Mouse (Mus musculus): Measurements from ENCODE around the gene Ache.

Ache gene

DNA sequence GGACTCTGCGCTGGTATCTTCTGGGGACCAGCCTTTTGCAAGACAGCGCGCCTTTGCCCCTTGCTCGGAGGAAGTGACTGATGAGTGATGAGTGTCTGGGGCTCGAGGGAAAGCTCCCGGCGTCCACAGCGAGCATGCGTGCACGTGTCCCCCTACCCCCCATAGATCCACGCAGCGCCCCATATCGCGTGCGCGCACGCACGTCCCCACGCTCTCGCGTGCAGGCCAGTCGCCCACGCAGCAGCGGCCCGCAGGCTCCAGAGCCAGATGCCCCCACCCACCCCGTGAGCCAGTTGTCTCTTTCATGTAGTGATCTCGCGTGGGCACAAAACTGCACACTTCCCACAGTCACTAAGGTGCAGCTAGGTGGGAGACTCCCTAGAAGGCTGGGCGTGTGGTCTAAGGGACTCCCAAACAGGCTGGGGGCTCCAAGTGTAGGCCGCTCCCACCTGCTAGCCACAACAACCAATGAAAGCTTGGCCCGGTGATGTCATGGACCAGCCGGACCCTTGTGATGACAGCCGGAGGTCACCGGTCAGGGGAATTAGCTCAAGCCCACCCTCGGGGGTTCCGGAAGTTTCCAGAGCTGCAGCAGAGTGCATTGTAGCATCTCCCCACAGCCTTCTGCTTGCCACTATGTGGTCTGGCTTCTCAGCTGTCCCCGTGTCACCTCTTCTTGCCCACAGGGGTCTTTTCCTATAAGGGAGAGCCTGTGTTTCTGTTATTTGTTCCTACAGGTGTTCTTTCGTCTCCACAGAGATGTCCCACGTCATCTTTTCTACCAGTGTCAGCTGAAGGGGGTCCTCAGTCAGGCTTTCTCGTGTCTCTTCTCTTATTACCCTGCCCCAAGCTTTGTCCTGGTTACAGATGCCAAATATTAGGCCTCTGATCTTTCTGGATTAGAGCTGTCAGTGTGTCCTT, at the start of gene Ache:
Gene Ache (plus strand): TSS at position 488 of the 921 bp plus-strand sequence.
- in situ Hi-C loops (cut with MboI, MseI) = loop anchor here (5.0 to 25.0 kb wide), 2 partner anchors 130 to 1150 kb away; partner anchors contain the start of genes Alkbh4 and Lrwd1

DNA sequence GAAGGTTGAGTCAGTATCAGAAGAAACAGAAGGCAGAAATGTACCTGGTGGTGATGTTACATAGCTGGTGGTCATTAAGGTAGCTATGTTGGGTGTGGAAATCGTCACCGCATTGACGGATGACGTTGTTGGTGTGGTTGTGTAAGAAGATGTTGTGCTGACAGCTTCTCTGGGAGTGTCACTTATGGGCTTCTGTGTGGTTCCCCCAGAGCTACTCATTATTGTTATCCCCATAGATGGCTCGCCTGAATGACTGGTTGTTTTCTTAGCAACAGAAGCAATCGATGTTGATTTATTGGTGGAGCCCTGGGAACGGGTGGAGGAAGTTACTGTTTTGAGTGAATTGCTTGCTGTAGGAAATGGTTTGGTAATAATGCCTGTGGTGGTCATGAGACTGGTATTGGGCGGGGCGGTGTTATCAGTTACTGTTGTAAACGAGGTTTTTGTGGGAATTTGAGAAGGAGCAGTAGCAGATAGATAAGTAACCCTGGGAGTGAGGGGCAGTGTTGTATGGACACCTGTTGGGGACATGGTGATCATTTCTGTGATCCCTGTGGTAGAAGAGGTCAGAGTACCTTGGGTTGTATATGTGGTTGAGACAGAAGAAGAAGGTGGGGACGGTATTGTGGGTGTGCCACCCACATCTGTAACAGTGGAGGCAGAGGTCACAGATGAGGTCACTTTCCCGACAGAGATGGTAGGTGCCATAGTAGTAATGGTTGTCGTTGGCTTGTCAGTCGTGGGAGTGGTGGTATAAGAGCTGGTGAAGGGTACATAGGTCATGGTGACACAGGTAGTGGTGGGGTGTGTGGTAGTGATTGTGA, 23.2 kb upstream of the Ache start:
- in situ Hi-C loops (cut with MboI, MseI) = loop anchor here (10.0 kb wide), 2 partner anchors 181 to 349 kb away; no protein-coding TSS in a partner anchor

DNA sequence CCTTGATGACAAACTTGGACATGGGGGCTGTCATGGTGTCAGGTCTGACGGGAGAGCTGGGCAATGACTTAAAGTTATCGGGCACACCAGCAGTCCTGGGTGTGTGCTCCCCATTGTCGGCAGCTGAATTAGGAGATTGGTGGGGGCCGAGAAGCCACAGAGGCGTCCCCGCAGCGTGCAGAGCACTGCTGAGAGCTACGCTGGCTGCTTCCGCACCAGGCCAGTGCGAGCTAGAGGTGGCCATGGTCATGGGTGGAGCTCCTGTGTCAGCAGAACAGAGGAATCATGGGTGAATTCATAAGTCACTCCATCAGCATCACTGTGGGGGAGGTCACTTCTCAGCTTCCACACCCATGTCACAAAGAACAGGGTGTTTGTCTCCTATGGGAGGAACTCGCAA, 22.5 kb upstream of the Ache start:
- in situ Hi-C loops (cut with MboI, MseI) = loop anchor here (5.0 to 10.0 kb wide), 4 partner anchors 57 to 350 kb away; no protein-coding TSS in a partner anchor

DNA sequence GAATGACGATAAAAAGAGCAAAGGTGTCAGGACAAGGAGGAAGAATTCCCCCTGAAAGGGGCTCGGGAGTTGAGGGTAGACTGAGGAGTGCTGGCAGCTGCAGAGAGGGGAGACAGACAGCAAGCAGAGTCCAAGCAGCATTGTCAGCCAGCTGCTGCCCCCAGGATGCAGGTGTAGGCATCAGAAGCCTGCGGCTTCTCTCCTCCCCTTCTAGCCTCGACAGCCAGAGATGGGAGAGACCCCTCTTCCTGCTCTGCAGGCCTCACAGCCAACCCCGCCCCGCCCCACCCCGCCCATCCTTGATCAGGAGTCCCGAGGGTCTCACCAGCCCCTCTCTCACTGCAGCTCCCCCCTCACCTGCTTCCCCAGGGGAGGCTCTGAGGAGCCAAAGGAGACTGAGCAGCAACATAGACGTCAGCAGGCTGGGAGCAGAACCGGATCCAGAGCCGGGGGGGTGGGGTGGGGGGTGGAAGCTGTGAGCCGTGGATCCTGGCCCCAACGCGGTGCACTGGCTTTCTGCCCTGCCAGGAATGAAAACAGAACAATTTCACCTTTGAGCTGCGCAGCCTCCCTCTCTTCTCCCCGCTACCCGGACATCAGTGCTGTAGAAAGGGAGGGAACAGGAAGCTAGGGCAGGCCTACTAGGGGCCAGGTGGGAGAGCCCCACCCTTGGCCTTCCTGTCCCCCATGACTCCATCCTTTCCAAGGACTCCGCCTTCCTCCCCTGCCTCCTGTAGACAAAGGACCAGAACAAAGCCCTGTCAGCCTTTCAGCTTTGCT, 19.0 kb upstream of the Ache start:
- in situ Hi-C loops (cut with MboI, MseI) = loop anchor here (5.0 to 10.0 kb wide), 4 partner anchors 61 to 354 kb away; no protein-coding TSS in a partner anchor

DNA sequence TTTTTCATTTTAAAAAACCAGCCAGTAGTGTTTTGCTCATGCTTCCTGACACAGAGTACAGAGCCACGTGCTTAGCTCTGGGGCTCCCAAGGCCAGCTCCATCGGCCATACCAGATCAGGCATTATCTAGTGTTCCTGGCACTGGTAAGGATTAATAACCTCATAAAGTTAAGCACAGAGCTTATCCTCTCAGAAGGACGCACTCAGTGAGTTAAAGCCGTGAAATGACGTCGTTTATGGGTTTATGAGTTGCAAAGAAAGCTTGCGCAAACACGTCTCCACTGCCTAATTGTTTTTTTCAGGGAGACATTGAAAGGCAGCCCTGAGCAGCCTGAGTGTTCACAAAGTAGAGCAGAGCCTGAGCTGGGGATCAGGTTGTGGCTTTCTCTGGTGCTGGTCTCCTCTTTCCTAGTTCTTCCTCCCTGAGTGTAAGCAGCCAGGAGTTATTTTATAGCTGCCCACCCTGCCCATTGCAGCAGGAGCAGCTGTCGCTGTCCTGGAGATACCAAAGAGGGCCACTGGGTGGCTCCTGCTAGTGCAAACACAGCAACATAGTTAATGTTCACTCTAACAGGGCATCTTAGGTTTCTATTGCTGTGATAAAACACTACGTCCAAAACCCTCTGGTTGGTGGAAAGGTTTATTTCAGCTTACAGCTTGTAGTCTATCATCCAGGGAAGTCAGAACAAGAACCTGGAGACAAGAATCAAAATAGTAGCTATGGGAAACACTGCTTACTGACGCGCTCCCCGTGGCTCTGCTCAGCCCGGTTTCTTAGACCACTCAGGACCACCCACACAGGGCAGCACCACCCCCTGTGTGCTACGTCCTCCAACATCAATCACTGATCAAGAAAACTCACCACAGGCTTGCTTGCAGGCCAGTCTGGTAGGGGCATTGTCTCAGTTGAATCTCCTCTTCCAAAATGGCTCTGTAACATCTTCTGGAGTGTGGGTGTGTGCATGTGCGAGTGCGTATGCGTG, 9.7 kb upstream of the Ache start:
- in situ Hi-C loops (cut with MboI, MseI) = loop anchor here (25.0 kb wide), 1 partner anchor 1140 kb away; the partner anchor contains the start of genes Alkbh4 and Lrwd1

DNA sequence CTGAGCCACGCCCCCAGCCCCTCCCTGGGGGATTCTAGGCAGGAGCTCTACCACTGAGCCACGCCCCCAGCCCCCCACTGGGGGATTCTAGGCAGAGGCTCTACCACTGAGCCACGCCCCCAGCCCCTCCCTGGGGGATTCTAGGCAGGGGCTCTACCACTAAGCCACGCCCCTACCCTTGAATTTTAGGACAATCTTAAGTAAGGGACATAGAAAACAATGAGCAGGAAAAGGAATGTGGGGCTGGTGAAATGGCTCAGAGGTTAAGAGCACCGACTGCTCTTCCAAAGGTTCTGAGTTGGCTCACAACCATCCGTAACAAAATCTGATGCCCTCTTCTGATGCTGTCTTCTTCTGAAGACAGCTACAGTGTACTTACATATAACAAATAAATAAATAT, 2.9 kb upstream of the Ache start:
- in situ Hi-C loops (cut with MboI, MseI) = loop anchor here (25.0 kb wide), 1 partner anchor 1147 kb away; the partner anchor contains the start of genes Alkbh4 and Lrwd1

DNA sequence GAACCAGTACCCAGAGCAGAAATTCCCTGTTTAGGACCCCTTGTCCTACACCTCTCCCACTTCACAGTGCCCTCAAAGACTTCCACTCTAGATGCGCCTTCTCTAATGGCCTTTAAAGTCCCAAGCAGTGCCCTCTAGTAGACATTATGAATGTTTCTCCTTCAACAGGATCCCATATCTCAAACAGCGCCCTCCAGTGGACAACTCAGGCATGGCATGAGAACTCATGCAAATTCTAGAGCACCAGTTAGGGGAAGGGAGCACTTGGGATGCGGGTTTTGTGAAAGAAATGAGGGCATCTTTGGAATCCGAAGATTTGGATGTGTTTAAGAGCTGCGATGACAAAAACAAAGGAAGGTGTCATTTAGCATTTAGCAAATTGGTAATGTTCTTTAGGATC, 2.3 kb upstream of the Ache start:
- in situ Hi-C loops (cut with MboI, MseI) = loop anchor here (5.0 to 25.0 kb wide), 2 partner anchors 128 to 1148 kb away; partner anchors contain the start of genes Alkbh4 and Lrwd1

DNA sequence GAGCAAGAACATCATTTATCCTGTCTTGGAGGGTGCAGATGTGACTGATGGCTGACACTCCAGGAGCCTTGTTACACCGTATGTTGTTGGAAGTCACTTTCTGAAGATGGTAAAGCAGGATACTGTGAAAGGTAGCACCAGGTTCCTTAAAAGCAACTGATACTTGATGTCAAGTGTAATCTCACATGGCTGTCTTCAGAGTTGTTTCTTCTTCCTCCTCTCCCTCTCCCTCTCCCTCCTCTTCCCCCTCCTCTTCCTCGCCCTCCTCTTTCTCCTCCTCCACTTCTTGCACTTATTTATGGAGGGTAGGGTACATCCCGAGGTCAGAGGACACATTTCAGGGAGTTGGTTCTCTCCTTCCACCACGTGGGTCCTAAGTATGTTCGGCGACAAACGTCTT, 1.3 kb upstream of the Ache start:
- in situ Hi-C loops (cut with MboI, MseI) = loop anchor here (5.0 to 25.0 kb wide), 2 partner anchors 129 to 1149 kb away; partner anchors contain the start of genes Alkbh4 and Lrwd1

DNA sequence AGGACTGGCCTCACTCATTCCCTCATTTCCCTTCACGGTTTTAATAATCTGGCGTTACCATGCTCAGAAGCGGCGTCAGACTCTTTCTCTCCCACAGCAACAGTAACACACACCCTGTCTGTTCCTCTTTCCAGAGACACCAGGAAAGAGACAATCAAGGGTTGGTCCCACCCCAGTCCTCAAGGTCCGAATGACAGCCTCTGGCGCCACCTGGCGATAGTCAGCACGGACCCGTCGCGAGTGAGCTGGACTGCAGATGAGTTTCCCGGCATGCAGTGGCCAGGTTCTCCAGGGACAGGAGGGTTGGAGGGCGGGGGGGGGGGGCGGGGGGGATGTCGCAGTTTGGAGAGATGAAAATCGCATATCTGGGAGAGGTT, 676 bp upstream of the Ache start:
- in situ Hi-C loops (cut with MboI, MseI) = loop anchor here (5.0 to 25.0 kb wide), 2 partner anchors 129 to 1149 kb away; partner anchors contain the start of genes Alkbh4 and Lrwd1

DNA sequence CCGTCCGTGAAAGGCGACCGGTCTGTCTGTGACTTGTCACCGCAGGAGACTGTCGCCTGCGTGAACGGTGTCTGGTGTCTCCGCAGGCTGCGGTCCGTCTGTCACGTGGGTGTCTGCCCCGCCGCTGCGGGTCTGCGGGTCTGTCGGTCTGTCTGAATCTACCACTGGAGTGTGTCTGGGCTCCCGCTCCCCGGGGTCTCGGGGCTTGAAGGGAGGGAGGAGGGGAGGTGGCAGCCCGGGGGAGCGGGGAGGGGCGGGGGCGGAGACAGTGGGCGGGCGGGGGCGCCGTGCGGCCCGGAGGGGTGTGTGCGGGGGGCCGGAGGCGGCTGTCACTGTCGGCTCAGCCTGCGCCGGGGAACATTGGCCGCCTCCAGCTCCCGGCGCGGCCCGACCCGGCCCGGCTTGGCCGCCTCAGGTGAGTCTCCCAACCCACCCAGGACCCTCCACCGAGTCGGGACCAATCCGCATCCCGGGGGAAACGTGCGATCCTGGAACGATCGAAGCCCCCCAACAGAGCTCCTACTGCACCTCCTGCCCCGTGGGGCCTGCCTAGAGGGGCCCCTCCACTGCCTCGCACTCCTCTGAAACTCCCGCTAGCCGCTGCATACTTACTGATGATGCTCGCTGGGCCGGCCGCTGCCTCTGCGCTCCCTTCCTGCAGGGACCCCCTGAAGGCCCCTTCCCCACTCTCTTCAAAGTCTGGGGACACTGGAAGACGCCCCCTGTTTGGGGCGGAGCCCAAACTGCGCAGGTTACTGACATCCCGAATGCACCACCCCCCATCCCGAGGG, 829 bp downstream of the Ache start:
- in situ Hi-C loops (cut with MboI, MseI) = loop anchor here (5.0 to 25.0 kb wide), 2 partner anchors 131 to 1151 kb away; partner anchors contain the start of genes Alkbh4 and Lrwd1

DNA sequence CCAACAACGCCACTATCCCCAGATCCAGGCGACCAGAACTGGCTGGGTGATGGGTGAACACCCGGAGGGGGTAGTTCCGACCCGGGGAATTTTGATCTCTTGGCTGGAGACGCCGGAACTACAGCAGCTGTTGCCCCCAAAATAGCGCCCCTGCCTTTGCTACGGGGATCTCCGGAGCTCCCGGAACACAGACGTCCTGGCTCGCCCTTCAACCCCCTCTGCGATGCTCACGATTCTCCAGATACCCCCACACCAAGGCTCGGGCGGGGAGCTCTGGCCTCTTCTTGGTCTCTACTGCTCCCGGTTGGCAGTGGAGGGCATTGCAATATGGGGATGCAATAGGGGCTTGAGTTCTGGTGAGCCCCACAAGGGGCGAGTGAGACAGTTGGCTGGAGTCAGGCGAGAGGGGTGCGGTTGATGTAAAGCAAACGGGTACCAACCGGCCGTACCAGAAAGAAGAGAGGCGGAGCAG, 1.7 kb downstream of the Ache start:
- in situ Hi-C loops (cut with MboI, MseI) = loop anchor here (5.0 to 25.0 kb wide), 2 partner anchors 132 to 1152 kb away; partner anchors contain the start of genes Alkbh4 and Lrwd1

DNA sequence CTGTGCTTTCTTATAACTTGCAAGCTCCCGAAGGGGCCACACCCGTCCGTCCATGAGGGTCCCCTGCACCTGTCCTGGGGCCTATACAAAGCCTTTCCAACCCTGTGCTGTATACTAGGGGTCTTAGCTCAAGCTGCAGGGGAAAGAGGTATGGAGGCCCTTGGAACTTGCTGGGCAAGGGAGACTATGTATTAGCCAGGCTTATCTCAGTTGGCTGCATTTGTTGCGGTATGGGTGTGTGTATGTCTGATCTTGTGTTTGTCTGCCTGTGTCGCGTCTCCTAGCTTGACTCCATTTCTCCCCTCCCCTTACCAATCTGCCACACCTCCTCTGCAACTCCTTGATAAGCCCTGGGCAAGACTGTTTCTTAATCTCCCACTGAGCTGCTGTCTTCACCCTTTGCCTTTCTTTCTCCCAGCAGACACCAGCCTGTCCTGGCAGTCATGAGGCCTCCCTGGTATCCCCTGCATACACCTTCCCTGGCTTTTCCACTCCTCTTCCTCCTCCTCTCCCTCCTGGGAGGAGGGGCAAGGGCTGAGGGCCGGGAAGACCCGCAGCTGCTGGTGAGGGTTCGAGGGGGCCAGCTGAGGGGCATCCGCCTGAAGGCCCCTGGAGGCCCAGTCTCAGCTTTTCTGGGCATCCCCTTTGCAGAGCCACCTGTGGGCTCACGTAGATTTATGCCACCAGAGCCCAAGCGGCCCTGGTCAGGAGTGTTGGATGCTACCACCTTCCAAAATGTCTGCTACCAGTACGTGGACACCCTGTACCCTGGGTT, 2.5 kb downstream of the Ache start:
- in situ Hi-C loops (cut with MboI, MseI) = loop anchor here (5.0 to 25.0 kb wide), 4 partner anchors 132 to 1152 kb away; partner anchors contain the start of genes Alkbh4, Lrwd1 and Ppp1r35

DNA sequence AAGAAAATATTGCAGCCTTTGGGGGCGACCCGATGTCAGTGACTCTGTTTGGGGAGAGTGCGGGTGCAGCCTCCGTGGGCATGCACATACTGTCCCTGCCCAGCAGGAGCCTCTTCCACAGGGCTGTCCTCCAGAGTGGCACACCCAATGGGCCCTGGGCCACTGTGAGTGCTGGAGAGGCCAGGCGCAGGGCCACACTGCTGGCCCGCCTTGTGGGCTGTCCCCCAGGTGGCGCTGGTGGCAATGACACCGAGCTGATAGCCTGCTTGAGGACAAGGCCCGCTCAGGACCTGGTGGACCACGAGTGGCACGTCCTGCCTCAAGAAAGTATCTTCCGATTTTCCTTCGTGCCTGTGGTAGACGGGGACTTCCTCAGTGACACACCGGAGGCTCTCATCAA, 3.4 kb downstream of the Ache start:
- in situ Hi-C loops (cut with MboI, MseI) = loop anchor here (5.0 to 25.0 kb wide), 3 partner anchors 484 to 1153 kb away; partner anchors contain the start of genes Alkbh4, Lrwd1 and Ppp1r35

DNA sequence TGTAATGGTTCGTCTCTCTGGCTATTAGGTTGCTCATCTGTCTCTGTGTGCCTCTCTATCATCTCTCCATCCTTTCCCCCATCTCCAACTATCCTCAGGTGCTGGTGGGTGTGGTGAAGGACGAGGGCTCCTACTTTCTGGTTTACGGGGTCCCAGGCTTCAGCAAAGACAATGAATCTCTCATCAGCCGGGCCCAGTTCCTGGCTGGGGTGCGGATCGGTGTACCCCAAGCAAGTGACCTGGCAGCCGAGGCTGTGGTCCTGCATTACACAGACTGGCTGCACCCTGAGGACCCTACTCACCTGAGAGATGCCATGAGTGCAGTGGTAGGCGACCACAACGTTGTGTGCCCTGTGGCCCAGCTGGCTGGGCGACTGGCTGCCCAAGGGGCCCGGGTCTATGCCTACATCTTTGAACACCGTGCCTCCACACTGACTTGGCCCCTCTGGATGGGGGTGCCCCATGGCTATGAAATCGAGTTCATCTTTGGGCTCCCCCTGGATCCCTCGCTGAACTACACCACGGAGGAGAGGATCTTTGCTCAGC, 4.1 kb downstream of the Ache start:
- in situ Hi-C loops (cut with MboI, MseI) = loop anchor here (5.0 to 25.0 kb wide), 3 partner anchors 483 to 1154 kb away; partner anchors contain the start of genes Alkbh4, Lrwd1 and Ppp1r35

DNA sequence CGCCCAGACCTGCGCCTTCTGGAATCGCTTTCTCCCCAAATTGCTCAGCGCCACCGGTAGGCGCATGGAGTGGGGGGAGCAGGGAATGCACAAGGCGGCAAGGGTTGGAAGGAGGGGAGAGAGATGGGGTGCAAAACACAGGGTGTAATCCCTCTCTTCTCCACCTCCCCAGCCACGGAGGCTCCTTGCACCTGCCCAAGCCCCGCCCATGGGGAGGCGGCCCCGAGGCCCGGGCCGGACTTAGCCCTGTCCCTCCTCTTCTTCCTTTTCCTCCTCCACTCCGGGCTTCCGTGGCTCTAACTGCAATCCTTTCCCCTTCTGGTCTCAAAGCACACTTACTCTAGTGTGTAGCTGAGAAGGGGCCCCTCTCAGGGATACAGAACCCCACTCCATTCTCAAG, 6.0 kb downstream of the Ache start:
- in situ Hi-C loops (cut with MboI, MseI) = loop anchor here (5.0 to 25.0 kb wide), 3 partner anchors 482 to 1156 kb away; partner anchors contain the start of genes Alkbh4, Lrwd1 and Ppp1r35

DNA sequence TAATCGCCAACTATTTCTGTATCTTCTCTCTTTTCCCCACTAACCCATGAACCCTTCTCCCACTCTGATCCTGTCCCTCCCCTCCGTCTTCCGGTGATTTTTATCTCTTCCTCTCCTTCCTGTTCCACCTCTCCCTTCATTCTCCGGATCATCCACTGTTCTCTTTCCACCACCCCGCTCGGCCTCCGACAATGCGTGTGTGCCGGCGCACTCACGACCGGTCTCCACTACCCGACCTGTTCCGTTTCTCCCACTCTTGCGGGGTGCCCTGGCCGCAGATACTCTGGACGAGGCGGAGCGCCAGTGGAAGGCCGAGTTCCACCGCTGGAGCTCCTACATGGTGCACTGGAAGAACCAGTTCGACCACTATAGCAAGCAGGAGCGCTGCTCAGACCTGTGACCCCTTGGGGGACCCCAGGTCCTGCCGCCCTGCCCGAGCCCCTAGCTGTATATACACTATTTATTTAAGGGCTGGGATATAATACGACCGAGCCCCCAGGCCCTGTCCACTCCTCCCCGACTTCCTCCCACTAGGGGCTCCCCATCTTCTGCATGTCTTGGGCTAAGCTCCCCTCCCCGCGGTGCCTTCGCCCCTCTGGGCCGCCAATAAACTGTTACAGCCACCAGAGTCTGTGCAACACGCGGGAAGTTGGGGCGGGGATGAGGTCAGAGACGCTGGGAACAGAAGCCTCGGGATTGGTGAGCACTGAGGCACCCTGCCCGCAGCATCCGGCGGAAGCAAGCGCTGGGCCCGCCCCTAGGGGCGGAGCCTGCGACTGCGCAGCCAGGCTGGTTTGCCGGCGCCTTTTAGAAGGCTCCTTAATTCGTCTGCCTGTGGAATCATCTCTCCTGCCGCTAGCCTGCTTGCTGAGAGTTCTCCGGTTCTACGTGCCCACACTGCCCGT, 6.8 kb downstream of the Ache start, which contains the start of gene Ufsp1:
Gene Ufsp1 (plus strand): TSS at position 791 of the 905 bp plus-strand sequence.
- in situ Hi-C loops (cut with MboI, MseI) = loop anchor here (5.0 to 25.0 kb wide), 3 partner anchors 481 to 1157 kb away; partner anchors contain the start of genes Alkbh4, Lrwd1 and Ppp1r35
